Mouse (Mus musculus) induced T-regulatory cell, adult 2 months (primary cell): ENCODE data around the gene Ifnar2.

Experiments
- DNase-seq: peaks from one replicate; pipeline ENCODE4 v3.0.0-alpha.2; 2012; ENCODE audit warnings: low read depth

Gene Ifnar2

GRCm38 (mm10) chr16:91358555-91358954, 14.0 kb upstream of the Ifnar2 start:
- DNase-seq, result peak; percentile 93

GRCm38 (mm10) chr16:91359531-91359930, 13.1 kb upstream of the Ifnar2 start:
- DNase-seq, result no peak

DNA sequence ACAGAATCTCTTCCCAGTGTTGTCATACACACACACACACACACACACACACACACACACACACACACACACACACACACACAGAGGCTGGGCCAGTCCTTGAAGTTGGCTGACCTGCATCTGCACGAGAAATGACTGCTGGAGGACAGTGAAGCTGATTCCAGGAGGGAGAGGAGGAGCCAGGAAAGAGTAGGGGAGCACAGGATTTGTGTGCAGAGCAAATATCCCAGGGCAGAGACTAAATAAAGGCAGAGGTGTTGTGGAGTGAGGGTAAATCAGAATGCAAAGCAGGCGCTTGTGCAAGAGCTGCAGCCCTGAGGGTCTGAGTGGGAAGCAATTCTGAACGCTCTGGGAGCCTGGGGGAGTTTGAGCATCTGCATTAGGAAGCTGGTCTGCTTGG, 12.4 kb upstream of the Ifnar2 start:
- no peak for DNase-seq

DNA sequence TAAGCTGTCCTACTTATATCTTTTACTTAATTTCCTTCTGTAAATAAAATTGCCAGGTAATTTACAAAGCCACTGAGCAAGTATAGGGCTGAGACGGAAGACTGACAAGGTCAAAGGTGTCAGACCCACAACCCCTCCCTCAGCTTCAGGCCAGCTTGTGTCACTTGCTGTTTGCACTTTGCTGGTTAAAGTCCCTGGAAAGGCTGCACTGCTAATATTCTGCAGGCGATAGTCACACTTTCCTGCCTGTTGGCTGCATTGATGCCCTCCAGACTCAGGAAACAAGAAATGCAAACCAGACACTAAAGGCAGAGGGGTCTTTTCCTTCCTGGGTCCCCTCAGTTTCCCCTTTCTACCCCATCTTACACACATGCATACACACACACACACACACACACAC, 10.6 kb upstream of the Ifnar2 start:
- DNase-seq, result no peak

DNA sequence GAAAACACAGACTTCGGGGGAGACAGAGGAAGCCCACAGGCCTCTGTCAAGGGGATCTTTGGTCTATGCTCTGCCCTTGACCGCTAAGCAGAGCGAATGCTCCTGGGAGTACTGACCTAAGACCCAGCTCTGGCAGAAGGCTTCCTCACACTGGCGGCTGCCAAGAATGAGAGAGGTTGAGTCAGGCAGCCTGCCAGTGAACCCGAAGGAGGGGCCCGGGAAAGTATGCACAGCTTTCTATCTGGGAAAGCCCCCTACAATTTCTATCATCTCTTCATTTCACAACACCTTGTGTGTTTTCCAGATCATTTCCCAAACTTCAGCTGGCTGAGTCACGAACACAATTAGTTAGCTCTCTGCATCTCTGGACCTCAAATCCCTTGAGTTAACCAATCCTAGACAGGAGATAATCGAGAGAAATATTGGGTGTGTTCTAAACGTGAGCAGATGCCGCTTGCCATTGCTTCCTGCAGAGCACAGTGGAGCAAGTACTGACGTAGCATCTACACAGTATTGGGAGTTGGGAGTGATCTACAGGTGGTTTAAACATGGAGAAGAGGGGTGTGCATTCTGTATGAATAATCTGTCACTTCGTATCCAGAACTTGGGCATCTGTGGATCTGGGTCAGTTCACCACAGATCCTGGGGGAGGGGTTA, 9.8 kb upstream of the Ifnar2 start:
- DNase-seq, result no peak

- no peak for DNase-seq
These were observed 9.1 kb upstream of the Ifnar2 start for GRCm38 (mm10) chr16:91363483-91363882.

GRCm38 (mm10) chr16:91366567-91366966, 6.0 kb upstream of the Ifnar2 start:
- DNase-seq, result peak; percentile 87

DNA sequence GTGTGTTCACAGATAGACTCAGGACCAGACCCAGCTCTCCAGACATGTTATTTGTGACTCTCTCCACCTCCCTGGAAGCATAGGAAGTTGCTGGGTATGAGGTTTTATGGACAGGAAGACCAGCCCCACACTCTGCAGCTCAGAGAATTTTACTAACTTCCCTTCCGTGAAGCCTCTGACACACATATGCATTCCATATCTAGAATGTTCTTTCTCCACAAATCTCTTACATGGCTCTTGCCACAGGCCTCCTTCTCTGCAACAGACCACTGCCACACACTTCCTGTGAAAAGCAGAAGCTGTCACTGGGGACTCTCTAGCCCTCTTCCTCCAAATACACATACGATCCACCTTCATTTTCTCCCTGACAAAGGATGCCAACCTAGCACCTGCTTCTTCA, 5.5 kb upstream of the Ifnar2 start:
- DNase-seq, result no peak

DNA sequence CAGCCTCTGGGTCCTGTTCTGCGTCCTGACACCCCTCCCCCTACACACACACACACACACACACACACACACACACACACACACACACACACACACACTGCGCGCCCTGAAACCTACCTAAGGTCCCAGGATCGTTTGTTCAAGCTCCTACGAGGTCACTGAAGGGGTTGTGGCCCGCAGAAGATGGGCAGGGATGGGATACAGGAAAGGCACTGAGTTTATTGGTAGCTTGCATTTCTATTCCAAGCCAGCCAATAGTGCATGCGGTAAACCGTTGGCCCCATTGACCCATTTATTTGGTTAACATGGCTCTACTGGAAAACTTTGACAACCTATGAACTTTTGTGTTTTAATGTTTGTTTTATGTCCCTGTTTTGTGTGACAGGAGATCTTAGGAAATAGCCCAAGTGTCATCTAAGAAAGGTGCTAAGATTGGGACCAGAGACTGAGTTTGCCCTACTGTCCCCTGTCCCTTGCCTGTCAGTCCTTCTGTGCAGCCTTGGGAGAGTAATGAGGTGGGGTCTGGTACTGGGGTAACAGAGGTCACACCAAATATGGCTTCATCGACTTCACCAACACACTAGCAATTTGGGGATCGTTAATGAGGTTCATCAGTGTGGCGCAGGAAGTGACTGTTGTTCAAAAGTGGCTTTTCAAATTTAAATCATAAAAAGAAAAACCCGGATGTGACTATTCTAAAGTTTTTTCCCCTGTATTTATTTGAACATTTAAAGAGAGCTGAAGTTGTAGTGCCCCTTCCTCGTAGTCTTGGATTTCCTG, 1.1 kb downstream of the Ifnar2 start:
- peak; percentile 70 for DNase-seq

- no peak for DNase-seq
These were observed 1.7 kb downstream of the Ifnar2 start for GRCm38 (mm10) chr16:91374253-91374634.

DNA sequence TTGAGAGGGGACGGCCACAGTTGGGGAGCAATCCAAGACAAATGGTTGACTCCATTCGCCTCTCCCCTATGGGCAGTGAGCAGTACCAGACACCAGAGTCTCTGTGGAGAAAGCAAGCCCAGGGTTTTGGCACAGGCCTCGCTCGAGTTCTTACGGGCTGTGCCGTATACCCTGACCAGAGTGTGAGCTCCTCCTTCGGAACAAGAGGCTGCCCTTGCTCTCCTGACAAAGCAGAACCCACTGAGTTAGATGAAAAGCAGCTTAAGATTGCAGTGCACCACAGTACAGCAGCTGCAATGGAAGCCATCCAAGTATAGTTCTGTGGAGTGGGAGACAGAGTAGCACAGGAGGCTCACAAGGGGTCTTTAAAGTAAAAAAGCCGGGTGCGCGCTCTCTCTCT, 4.1 kb downstream of the Ifnar2 start:
- no peak for DNase-seq

DNA sequence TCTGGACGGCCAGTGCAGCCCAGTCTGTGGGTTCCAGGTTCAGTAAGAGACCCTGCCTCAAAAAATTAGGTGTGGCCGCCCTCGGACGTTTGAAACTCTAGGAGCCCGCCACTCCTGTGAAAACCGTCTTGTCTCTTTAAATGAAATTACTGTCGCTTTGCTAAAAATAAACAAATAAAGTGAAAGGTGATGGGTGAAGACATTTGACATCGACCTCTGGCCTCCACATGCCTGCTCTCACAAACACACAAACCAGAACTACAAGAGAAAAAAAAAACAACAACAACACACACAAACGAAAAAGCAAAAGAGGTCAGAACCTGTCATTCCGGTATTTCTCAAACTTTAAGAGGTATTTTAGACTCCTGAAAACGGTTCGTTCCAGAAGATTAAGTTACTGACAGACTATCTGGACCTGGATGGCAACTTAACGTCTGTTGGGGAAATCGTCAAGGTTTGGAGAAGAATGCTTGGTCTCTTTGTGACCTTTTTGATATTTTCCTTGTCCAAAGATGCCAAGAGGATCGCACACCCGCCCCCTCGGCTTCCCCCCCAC, 5.9 kb downstream of the Ifnar2 start:
- DNase-seq, result no peak

DNA sequence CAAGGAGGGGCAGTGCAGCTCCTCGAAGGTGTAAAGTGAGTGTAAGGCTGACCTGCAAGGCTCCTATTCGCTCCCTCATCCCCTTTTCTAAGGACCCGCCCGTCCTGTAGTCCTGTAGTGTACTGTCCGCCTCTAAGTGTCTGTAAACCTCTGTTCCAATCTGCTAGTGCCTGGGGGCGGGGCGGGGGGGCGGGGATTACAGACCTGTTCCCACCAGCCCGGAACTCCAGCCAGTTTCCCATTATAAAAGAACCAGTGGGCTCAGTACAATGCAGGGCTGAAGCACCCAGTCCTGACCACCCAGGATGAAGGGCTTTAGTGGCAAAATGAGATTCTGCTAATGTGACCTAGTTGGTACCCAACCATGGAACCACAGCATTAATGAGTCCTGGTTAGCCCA, 6.4 kb downstream of the Ifnar2 start:
- DNase-seq, result no peak

DNA sequence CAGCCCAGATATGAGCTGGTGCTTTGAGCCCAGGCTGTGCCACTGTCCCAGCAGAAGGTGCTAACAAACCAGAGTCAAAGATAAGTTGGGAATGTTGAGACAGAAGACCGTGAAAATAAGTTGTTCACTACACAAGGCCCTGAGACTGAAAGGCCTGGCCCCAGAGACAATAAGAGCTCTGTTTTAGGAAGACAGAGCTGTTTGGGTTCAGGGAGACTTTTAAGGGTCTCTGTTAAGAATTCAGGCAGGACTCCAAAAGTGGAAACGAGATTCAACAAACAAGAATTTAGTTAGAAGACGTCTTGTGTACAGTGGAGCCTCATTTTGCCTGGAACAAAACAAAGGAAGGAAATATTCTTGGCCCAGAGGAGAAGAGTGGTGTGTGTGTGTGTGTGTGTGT, 6.8 kb downstream of the Ifnar2 start:
- DNase-seq, result no peak

GRCm38 (mm10) chr16:91380151-91380550, 7.6 kb downstream of the Ifnar2 start:
- DNase-seq, result no peak

DNA sequence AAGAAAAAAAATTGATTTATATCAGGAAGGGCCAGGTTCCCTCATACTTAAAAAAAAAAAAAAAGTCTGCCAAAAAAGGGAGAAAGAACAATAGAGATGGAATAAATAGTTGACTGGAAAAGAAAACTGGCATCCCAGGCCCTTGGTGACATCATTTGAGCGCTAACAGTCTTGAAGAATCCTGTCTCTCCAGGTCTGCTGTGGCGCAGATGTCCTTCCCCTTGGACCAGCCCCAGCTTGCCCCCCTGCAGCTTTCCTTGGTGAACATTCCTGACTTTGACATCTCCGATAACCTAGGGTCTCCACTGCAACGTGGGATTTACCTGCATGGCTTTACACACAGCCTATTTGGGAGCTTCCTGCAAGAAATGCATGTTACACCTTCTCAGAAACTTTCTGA, 9.0 kb downstream of the Ifnar2 start:
- DNase-seq, result no peak

DNA sequence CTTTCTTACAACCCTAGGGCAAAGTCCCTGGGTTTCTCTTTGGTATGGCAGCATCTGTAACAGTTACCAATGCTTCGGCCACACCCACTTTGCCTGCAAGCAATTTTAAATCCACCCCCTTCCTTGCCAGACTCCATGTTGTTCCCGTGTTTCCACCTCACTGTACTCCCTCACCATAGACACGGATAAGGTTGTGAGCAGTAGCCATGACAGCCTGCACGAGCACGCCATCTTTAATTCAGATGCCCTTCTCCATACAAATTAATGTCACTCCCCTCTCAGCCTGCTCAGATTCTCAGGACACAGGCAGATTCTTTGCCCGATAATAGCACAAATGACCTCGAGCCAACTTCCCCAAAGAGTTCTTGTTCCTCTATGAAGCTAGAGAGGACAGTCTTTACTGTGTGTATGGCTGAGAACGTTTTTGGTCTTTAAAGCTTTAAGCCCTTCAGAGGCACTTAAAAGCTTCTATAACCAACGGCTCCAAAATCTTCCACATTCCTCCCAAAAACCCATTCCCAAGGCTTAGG, 9.7 kb downstream of the Ifnar2 start:
- DNase-seq, result no peak

GRCm38 (mm10) chr16:91384221-91384620, 11.6 kb downstream of the Ifnar2 start:
- no peak for DNase-seq

- no peak for DNase-seq
These were observed 13.0 kb downstream of the Ifnar2 start for GRCm38 (mm10) chr16:91385621-91386020.

DNA sequence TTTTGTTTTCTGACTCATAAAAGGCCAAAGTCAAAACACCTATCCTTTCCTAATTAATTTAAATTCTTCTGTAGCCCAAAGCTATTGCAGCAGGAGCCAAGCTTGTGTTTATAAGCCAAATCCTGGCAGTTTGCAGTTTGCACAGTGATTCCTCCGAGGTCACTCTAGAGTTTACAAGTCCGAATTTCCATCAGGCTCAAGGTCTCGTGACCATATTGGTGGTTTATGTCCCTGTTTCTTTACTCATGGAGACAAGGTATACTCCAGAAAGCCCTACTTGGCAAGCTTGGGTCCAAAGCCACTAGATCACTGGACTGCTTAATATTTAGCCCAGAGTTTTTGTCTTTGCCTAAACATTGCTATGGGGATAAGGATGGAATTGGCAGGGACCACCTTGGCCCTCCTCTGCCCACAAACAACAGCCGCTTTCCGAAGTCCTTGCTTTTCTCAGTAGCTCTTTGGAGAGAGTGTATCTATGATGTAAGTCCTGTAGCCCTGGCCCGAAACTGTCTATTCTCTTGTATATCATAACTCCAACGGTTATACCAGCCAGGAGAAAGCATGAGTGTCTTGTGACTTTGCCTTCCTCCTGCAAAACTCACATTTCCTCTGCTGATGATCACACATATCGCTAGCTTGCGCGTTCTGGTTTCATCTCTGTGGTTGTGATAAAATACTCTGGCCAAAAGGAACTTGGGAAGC, 14.0 kb downstream of the Ifnar2 start:
- DNase-seq, result no peak

GRCm38 (mm10) chr16:91387121-91387486, 14.5 kb downstream of the Ifnar2 start:
- DNase-seq, result no peak

GRCm38 (mm10) chr16:91390100-91390499, 17.5 kb downstream of the Ifnar2 start:
- peak; percentile 67 for DNase-seq

- DNase-seq, result no peak
These were observed 18.8 kb downstream of the Ifnar2 start, which contains the start of gene Gm21970 for GRCm38 (mm10) chr16:91391421-91391820. Gene Gm21970 (plus strand): TSS chr16:91391721.
